Mouse (Mus musculus): Measurements from ENCODE around the gene Shd.

Shd gene

DNA sequence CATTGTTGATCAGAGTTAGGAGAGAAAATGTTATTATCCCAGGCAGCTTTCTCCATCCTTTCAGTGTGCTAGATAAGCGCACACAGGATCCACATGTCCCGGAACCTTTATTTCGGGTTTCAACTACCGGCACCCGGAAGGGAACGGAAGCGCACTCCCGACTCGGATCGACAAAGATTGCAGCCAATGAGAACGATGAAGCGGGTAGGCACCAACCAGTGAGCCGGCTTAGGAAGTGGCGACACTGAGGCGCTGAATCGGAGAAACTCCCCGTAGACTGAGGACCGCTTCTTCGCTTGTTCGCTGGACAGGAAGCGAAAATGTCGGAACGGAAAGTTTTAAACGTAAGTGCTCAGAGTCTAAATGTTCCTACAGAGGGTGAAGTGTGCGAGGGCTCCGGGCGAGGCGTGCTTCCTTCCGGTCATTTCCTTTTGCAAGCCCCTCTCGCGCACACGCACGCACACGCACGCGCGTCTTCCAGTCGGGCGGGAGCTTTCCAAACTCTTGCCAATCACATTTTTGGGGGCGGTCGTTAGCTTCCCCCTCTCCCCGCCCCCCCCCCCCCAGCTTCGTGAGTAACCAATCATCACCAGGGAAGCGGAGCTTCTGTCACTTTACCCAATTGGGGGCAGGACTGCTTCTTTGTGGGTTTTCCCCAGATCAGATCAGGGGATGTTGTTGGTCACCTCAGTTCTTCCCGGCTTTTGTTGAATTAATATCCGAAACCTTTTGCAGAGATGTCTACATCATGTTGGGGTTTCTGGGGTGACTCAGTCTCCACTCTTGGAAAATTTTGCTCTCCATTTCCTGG is 11.1 kb upstream of the Shd start, which contains the start of gene Yju2:
Yju2 (plus strand) TSS at position 182 of the 811 bp plus-strand sequence.
- CTCF ChIA-PET: no interaction called here

DNA sequence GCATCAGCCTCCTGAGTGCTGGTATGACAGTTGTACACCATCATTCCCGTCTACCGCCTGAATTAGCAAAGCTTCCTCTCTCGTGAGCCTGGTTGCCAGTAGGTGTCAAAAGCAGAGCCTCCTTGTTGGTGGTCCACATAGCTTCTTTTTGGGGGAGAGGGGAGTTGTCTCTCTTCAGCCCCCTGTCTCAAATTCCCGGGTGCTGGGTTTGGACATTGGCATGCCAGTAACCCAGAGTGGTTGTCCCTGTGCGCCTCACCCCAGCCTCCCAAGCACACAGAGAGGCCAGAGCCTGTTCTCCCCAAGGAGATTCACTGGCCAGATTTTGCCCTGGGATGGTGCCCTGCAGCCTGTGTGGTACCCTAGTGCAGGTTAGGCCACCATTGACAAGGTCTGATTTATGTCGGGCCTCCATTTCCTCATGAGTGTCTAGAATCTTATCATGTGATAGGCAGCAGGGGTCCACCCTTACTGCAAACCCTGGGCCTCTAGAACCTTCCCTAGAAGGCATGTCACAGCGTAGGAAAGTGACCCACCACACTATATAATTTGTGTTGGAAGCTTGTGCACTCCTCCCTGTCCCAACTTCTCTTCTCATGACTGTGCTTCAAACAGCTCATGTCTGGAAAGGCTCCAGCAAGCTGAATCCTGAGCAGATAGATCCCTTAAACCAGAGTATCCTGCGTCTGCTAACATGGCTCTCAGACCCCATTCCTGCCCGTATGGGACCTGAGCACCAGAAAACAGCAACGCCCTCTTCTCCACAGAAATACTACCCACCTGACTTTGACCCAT is 10.1 kb upstream of the Shd start:
- CTCF ChIA-PET: no interaction called here

DNA sequence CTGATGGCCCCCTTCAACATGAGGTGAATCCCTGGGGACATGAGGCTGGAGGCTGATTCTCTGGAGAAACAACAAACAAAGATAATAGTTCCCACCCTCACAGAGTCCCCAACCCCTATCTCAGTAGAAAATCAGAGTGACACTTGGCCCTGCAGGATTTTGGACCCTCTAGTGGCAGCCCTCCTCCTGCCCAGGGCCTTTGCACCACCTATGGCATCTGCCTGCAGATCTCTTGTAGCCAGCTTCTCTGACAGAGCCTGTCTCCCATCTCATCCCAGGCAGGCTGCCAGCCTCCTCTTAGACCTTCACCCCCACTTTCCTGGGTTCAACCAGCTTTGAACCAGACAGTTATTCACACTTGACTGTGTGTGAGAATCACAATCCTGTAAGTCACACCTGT is 9.5 kb upstream of the Shd start:
- CTCF ChIA-PET: no interaction called here

DNA sequence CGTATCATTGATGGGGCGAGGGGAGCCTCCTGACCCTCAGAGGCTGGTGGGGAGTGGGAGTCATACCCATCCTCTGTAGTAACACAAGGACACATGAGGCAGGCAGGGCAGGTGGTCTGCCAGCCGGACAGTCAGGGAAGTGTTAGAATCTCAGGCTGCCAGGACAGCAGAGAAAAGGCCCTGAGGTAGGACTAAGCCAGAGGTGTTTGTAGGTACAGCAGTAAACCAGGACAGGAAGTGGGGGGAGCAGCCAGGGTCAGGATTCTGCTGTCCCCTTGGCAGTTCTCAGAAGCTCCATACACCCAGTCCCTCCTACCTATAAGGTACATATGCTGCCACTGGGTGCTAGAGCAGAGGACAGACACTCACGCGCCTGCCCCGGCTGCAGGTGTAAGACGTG is 8.6 kb upstream of the Shd start:
- CTCF ChIA-PET: no interaction called here

DNA sequence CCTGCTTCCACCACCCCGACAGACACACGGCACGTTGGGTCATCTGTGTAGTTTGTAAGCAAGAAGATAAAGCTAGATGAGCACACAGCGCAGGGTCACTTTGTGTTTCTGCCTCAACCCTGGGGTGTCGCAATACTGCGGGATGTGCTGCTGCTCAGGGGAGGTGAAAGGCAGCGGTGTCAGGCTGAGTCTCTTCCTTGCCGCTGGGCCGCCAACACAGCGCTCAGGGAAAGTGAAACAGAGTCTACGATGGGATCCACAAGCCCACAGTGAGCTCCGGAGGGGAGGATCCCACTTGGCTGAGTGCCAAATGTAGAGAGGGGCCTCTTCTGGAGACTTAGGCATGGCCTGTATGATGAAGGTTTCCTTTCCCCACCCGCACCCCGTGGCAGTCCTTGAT is 7.1 kb upstream of the Shd start:
- CTCF ChIA-PET: interaction anchor here (0.8 kb wide), 1 partner anchor 74 kb away, joined by 3 read pairs; no protein-coding TSS in a partner anchor

DNA sequence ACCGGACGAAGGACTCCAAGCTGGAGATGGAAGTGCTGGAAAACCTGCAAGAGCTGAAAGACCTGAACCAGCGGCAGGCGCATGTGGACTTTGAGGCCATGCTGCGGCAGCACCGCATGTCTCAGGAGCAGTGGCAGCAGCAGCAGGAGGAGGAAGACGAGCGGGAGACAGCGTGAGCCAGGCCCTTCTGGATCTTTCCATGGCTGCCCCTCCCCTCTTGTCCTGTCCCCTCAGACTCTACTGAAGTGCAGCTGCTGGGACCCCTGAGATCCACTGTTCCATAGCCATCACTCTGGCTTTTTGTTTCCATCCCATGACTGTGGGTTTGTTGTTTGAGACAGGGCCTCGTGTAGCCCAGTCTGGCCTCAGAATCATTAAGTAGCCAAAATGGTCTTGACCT is 5.8 kb upstream of the Shd start:
- CTCF ChIA-PET: interaction anchor here (0.5 kb wide), 1 partner anchor 99 kb away, joined by 3 read pairs; no protein-coding TSS in a partner anchor

DNA sequence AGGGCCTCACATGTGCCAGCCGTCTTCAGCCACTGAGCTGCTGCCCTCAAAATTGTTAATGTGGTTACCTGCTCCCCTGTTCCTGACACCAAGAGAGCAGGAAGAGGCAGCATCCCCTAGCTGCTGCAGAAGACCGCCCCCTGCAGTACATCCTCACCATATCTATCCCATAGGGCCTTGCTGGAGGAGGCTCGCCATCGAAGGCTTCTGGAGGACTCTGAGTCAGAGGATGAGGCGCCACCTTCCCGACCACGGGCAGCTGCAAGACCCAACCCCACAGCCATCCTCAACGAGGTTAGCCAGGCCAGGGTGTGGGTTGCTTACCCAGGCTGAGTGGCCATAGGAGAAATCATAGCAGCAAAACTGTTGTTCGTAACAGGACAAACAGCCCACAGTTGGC is 5.3 kb upstream of the Shd start:
- CTCF ChIA-PET: interaction anchor here (0.5 kb wide), 1 partner anchor 8 kb away, joined by 4 read pairs; no protein-coding TSS in a partner anchor

DNA sequence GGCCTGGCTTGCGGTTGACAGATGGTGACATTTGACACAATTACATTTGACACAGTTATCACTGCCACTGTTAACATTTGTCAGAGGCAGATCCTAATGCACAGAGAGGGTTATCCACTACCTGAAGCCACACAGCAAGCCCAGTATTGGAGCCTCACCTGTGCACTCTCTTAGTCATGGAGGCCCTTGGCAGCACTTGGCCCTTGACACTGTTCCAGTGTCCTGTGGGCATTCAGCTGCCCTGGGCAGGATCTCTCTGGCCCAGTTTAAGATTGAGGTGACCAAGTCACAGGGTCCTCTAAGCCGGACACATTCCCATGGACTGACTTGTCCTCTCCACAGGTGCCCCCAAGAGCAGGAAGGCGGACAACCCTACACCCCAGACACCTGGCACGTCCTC is 3.1 kb upstream of the Shd start:
- CTCF ChIA-PET: no interaction called here

DNA sequence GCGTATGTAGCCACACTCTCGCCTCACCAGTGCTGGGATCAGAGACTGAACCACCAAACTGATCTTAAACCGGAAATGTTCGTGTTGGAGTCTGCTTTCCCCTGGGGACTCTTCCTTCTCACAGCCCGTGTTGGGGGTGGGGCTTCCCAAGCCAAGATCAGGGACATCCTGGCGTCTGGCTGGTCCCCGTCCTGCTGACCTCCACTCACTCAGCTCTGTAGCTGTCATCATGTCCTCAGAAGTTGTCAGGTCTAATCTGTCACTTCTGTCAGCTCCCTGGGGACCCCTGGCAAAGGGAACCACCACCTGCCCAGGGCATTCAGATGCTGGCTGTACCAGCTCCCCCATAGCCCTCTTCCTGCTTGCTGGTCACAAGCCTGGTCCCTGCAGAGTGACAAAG is 2.1 kb upstream of the Shd start:
- CTCF ChIA-PET: no interaction called here

DNA sequence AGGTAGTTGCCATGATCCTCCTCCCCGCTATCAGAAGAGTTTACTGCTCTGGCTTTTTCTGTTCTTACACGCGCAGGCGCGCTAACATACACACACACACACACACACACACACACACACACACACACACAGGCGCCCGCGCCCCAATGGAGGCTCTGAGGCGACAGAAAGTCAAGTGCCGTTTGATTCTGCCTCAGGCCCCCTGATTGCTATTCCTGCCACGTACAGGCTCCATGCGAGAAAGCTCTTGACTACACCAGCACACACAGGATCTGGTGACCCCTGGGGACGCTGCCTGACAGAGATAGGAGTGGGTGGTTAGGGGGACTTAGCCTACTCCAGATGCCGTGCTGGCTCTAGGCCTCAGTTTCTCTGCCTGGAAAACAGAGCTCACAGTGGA is 707 bp upstream of the Shd start:
- CTCF ChIA-PET: no interaction called here

DNA sequence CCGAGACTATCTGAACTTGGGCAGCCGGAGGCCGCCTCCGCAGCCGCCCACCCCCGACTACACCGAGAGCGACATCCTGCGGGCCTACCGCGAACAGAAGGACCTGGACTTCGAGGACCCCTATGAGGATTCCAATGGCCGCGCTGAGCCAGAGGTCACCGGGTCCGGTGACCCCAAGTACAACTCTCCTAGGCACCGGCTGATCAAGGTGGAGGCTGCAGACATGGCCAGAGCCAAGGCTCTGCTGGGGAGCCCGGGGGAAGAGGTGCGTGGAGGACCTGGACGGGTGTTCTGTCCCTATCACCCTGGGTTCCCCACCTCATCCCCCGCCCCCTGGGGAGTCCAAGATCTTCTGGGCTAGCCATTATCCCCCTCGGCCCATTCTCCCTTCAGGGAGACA is 1.2 kb downstream of the Shd start:
- CTCF ChIA-PET: no interaction called here

DNA sequence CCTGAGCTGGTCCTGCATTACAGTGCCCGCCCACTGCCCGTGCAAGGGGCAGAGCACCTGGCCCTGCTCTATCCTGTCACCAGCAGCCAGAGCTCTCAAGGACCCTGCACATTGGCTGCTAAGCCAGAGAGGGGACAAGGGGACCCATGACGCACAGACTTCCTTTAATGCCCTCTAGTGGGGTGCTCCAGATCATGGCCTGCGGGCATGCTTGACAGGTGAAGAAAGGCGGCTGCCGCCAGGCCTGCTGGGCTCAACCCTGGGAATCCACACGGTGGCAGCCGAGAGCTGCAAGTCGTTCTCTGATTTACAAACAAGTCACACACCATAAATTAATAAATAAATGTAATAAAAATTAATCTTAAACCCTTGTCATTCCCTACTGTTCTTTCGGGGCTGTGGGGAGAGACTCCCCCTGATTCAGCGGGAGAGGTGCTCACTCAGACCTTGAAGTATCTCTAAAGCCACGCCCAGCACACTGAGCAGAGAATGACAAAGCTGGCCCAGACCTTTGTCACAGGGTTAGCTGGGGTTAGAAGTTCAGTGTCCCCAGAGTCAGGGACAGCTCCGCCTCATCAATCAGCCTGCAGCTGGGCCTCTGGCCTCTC is 6.1 kb downstream of the Shd start:
- CTCF ChIA-PET: interaction anchor here (0.6 kb wide), 1 partner anchor 911 kb away, joined by 15 read pairs; no protein-coding TSS in a partner anchor

DNA sequence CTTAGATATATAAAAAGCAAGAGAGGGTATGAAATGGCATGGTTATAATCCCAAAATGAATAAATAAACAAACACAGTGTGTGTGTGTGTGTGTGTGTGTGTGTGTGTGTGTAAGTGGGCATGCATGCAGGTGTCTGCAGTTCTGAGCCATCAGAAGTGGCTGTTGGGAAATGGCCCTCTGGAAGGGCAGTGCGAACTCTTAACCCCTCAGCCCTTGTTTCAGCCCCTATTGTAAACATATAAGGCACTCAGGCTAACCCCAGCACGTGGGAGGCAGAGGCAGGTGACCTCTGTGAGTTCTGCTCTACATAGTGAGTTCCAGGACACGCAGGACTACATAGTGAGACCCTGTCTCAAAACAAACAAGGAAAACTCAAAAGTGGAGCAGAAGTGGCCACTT is 7.0 kb downstream of the Shd start:
- CTCF ChIA-PET: no interaction called here

DNA sequence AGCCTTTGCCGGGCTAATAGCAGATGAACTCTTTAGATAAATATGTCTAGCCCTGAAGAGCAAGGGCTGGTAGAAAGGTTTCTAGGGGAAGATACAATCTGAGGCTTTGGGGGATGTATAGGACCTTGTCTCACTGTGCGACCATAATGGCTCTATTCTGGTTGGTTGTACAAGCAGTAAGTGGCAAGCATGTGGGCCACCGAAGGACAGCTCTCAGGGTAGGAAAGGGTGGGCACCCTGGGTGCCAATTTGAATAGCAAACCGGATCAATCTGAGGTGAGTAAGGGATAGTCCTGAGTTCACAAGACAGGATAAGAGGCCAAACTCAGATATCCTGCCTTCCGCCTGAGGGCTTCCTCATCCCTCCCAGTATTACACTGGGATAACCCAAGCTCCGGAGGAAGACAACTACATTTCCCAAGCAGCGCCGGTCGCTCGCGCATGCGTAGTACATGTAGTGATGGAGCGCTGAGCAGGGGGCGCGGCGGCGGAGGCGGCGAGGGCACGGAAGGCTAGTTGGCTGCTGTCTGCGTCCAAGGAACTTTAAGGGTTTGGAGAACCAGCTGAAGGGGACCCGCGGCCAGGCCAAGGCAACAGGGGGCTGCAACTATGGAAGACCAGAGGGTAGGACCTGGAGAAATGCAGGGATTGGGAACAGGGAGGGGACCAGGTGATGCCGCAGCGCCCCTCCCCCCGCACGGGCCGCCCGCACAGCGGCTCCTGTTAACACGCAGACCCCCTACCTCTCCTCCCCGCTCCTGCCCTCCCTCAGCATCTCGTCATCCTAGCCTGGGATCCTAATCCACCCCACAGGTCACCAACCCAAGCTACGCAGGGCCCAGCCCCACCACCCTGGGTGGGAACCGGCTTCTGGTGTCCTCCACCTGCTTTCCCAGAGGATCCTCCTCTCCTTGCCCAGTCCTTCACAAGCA is 16.0 kb downstream of the Shd start, which contains the start of gene Fsd1:
Fsd1 (plus strand) TSS at position 480 of the 932 bp plus-strand sequence.
- CTCF ChIA-PET: no interaction called here

DNA sequence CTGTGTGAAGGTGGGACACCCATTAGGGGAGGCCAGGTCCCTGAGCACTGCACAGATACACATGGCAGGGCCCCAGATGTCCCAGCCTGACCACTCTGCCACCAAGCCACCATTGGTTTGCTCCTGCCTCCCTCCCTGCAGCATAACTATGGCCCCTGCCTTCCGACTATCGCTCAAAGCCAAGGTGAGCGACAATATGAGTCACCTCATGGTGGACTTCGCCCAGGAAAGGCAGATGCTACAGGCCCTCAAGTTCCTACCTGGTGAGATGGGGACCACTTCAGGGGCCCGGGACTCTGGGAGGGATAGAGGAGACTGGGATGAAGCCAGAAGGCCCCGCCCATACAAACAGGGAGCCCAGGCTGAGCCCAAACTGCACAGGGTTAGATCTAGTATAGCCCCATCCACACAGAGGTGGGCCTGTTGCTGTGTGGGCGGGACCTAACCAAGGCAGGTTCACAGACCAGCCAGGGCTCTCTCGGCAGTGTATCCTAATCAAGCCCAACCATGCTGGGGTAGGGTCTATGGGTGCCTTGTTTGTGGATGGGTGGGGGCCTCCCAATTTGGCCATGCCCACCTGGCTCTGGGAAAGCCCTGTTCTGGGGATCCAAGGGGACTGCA is 20.1 kb downstream of the Shd start:
- CTCF ChIA-PET: no interaction called here

DNA sequence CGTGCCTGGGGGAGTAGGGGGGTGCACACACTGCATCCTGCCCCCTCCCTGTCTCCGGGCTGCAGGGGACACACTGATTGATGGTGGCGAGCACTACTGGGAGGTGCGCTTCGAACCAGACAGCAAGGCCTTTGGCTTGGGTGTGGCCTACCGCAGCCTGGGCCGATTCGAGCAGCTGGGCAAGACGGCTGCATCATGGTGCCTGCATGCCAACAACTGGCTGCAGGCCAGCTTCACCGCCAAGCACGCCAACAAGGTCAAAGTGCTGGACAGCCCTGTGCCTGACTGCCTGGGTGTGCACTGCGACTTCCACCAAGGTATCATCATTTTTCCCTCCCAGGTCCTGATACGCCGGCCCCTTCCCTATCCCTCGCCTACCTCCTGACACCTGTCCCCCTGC is 25.7 kb downstream of the Shd start:
- CTCF ChIA-PET: no interaction called here

DNA sequence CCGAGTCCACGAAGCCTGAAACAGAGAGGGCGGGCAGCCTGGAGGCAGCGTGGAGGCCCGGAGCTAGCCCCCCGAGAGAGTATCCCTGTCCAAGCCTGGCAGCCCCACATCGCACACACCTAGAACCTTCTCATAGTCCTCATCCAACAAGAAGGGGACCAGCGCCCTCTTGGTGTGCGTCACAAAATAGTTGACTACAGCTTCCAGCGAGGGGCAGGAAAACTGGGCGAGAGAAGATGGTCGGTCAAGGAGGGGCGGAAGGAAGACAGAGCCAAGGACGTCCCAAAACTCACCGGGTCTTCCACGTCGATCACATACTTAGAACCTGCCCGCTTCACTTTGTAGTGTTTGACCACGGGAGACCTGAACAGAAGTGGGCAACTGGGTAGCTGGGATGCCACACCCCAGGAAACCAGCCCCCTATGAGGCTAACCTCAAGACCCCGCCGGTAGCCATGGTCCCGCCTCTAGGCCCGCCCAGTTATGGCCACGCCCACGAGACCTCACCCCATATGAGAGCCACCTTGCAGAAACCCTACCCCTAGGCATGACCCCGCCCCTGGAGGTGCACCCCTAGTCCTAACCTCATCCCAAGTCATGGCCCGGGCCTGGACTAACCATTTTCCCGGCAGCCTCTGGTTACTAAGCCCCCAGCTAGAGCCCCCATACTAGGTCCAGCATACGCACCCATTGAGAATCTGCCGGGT is 29.7 kb downstream of the Shd start:
- CTCF ChIA-PET: no interaction called here

DNA sequence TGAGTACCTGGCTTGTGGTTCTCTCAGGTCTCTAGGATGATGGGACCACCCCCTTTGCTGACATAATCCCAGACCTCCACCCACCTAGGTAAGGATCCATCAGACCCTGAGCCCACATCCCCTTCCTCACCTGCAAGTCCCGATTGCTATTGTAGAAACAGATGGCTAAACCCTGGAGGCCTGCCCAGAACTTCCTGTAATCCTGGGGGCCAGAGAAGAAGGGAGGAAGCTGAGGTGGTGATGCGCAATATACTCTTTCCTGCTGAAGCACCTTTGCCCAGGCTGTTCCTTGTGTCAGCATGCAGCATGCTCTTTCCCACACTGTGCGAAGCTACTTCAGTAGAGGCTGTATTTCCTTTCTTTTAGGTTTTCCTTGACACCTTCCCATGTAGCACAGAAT is 32.7 kb downstream of the Shd start:
- CTCF ChIA-PET: no interaction called here

DNA sequence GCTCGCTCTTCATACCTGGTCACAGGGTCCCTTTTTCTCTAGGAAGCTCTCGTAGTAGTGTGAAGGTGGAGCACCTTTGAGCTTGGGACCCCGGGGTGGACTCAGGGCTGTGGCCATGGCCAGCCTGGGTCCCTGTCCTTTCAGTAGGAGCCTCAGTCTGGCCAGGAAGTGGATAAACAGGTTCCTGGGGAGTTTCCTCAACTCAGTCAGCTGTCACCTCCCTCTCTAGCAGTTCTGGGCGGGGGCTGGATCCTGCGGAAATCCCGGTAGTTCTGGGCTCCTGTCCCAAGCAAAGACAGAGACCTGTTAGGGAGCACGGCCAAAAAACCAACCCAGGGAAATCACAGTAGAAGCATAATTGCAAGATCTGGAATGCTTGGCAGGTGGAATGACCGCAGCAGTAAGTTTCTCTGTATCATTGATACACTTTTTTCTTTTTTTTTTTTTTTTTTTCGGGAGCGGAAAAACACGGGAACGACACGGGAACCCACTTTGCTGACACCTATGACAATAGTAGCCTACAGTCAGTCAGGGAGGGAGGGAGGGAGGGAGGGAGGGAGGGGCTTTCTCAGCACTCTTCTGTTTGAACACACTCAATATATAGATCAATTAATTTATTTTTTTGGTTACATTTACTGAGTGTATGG is 35.3 kb downstream of the Shd start, which contains the start of the genes Stap2 and Mpnd:
Stap2 (minus strand) TSS at position 170 of the 647 bp plus-strand sequence.
Mpnd (plus strand) TSS at position 297 of the 647 bp plus-strand sequence.
- CTCF ChIA-PET: no interaction called here

DNA sequence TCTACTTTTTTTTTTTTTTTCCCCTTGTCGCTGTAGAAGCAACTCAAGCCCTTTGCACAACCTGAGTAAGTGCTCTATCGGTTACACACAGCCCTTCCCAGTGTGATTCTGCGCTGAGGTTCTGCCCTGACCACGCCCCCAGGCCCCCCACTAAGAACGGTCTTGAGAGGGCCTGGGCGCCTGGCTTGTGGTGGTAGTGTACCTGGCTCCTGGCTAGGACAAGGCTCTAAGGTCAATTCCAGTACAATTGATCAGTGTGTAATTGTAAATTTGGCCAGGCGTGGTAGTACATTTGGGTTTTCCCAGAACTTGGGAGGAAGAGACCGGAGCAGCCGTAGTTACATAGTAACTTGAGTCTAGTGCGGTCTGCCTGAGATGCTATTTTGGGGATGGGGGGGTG is 36.7 kb downstream of the Shd start:
- CTCF ChIA-PET: interaction anchor here (0.6 kb wide), 1 partner anchor 1280 kb away, joined by 3 read pairs; no protein-coding TSS in a partner anchor

Data from spleen, embryonic (tissue).